Mouse (Mus musculus) kidney, embryonic 15.5 days (tissue): ENCODE measurements around the gene Cst6. TPM values are rescaled to one million over a fixed set of nuclear protein-coding genes. Genes with fewer than 3 reads are reported as not detected.

Experiments used
- ATAC-seq: fragments of 200-750 bp; cut with Nextera tagmentation; replicated peaks from 2 replicates; pipeline ENCODE4 v1.8.0; 2017; ENCODE audit warnings: moderate TSS enrichment; ENCODE audit not compliant: low FRiP score
- H3K27ac ChIP-seq: fragments of 300-500 bp; sonication (generic); 2 replicates; pipeline ENCODE4 v1.5.1; 2015; ENCODE audit warnings: mild to moderate bottlenecking, inconsistent platforms
- H3K27me3 ChIP-seq: fragments of 300-500 bp; sonication (generic); 2 replicates; pipeline ENCODE4 v1.6.1; 2015; ENCODE audit warnings: inconsistent platforms
- H3K36me3 ChIP-seq: fragments of 300-500 bp; sonication (generic); 2 replicates; pipeline ENCODE4 v1.6.1; 2015; ENCODE audit warnings: inconsistent platforms
- H3K4me1 ChIP-seq: fragments of 300-500 bp; sonication (generic); 2 replicates; pipeline ENCODE4 v1.6.1; 2015; ENCODE audit warnings: inconsistent platforms
- H3K4me2 ChIP-seq: fragments of 300-500 bp; sonication (generic); 2 replicates; pipeline ENCODE4 v1.6.1; 2015; ENCODE audit warnings: moderate library complexity, mild to moderate bottlenecking, inconsistent platforms
- H3K4me3 ChIP-seq: fragments of 300-500 bp; sonication (generic); replicated peaks from 2 replicates; pipeline ENCODE4 v1.5.1; 2015; ENCODE audit warnings: mild to moderate bottlenecking, inconsistent platforms
- H3K9ac ChIP-seq: fragments of 300-500 bp; sonication (generic); 2 replicates; pipeline ENCODE4 v1.6.1; 2015; ENCODE audit warnings: mild to moderate bottlenecking, inconsistent platforms
- H3K9me3 ChIP-seq: fragments of 300-500 bp; sonication (generic); replicated peaks from 2 replicates; pipeline ENCODE4 v1.6.1; 2016; ENCODE audit warnings: inconsistent platforms
- WGBS: fragments of 180-500 bp; shearing (Covaris S2); methylation state at CpG from one replicate; pipeline ENCODE4 v1.1.7; 2015; ENCODE audit warnings: mixed read lengths; 5-methylcytosine and 5-hydroxymethylcytosine counted together
- polyA plus RNA-seq: library from polyadenylated mRNA; unstranded; fragments of >200 nt; fragmentation: Nextera tagmentation; extraction: Ambion mirVana; gene quantifications from 2 replicates; pipeline ENCODE4 v1.2.1, GENCODE M21; 2015

Gene Cst6
- polyA plus RNA-seq, 1 experiment from 2014 or later: 0.45 TPM

- H3K27ac ChIP-seq: no peak overlapping the region
- H3K9ac ChIP-seq: no peak overlapping the region
- H3K36me3 ChIP-seq: peaks cover 78% of the 10 kb centered on the region
- no peak overlapping the region for H3K4me3 ChIP-seq
- ATAC-seq: no peak
- peaks cover 8% of the 10 kb centered on the region for H3K4me1 ChIP-seq
- H3K4me2 ChIP-seq: no peak overlapping the region
- H3K9me3 ChIP-seq: no peaks in the 10 kb centered on the region
- WGBS: 90% methylated on average over 7 of the region's 7 CpGs
- H3K27me3 ChIP-seq: no peaks in the 10 kb centered on the region
Measured at GRCm38 (mm10) chr19:5372724-5373123, 23.4 kb upstream of the Cst6 start.

- peaks cover 63% of the 10 kb centered on the region for H3K36me3 ChIP-seq
- WGBS: 84% methylated on average over 3 of the region's 3 CpGs
Measured at GRCm38 (mm10) chr19:5370932-5371331, 21.6 kb upstream of the Cst6 start.

GRCm38 (mm10) chr19:5367455-5367854 is 18.1 kb upstream of the Cst6 start:
- ATAC-seq: no peak
- WGBS: 8% methylated on average over 11 of the region's 11 CpGs
- peaks cover 25% of the 10 kb centered on the region for H3K4me1 ChIP-seq
- no peaks in the 10 kb centered on the region for H3K27me3 ChIP-seq
- H3K4me3 ChIP-seq: peak overlapping the region; percentile 99
- peak overlapping the region; percentile 98 for H3K27ac ChIP-seq
- H3K9ac ChIP-seq: peak overlapping the region; percentile 87
- H3K9me3 ChIP-seq: no peaks in the 10 kb centered on the region
- H3K4me2 ChIP-seq: peak overlapping the region; percentile 77
- peaks cover 68% of the 10 kb centered on the region for H3K36me3 ChIP-seq

More at GRCm38 (mm10) chr19:5370932-5371331, 21.6 kb upstream of the Cst6 start:
- Histone ChIP-seq H3K4me2 (no peak overlapping the region), H3K4me3 (no peak overlapping the region), H3K27me3 (no peaks in the 10 kb centered on the region), H3K4me1 (peaks cover 12% of the 10 kb centered on the region), H3K9ac (no peak overlapping the region), H3K27ac (no peak overlapping the region), H3K9me3 (no peaks in the 10 kb centered on the region)
- no peak for ATAC-seq

GRCm38 (mm10) chr19:5367053-5367359 is 17.6 kb upstream of the Cst6 start, which contains the start of gene Banf1:
Banf1 (minus strand) TSS chr19:5367168.
- Histone ChIP-seq H3K9me3 (no peaks in the 10 kb centered on the region), H3K27ac (peak within 1 kb of the TSS; percentile 98), H3K4me2 (peak within 1 kb of the TSS; percentile 77), H3K4me3 (peak within 1 kb of the TSS; percentile 99), H3K4me1 (peaks cover 25% of the 10 kb centered on the region), H3K36me3 (peaks cover 63% of the 10 kb centered on the region), H3K9ac (peak within 1 kb of the TSS; percentile 87), H3K27me3 (no peaks in the 10 kb centered on the region)
- WGBS: under 1% methylated on average over 33 of the region's 33 CpGs
- ATAC-seq: no peak; the same call in 1 of the 2 replicates

GRCm38 (mm10) chr19:5366175-5367052 is 17.0 kb upstream of the Cst6 start, which contains the start of gene Eif1ad:
Eif1ad (plus strand) TSS chr19:5366741.
- Histone ChIP-seq H3K27me3 (no peaks in the 10 kb centered on the region), H3K4me1 (peaks cover 25% of the 10 kb centered on the region), H3K27ac (peak within 1 kb of the TSS; percentile 98), H3K9me3 (no peaks in the 10 kb centered on the region), H3K36me3 (peaks cover 57% of the 10 kb centered on the region), H3K9ac (peak within 1 kb of the TSS; percentile 87), H3K4me2 (peak within 1 kb of the TSS; percentile 77), H3K4me3 (peak within 1 kb of the TSS; percentile 99)
- peak; percentile 97 for ATAC-seq
- WGBS: under 1% methylated on average over 88 of the region's 92 CpGs

- WGBS: 21% methylated on average over 11 of the region's 11 CpGs
- peaks cover 53% of the 10 kb centered on the region for H3K36me3 ChIP-seq
- H3K9me3 ChIP-seq: no peaks in the 10 kb centered on the region
- peak overlapping the region; percentile 87 for H3K9ac ChIP-seq
- ATAC-seq: no peak
- H3K27me3 ChIP-seq: no peaks in the 10 kb centered on the region
- H3K27ac ChIP-seq: peak overlapping the region; percentile 98
- peak overlapping the region; percentile 99 for H3K4me3 ChIP-seq
- H3K4me1 ChIP-seq: peaks cover 25% of the 10 kb centered on the region
- H3K4me2 ChIP-seq: peak overlapping the region; percentile 77
Measured at GRCm38 (mm10) chr19:5365751-5366150, 16.4 kb upstream of the Cst6 start.

GRCm38 (mm10) chr19:5364124-5364523 is 14.8 kb upstream of the Cst6 start:
- no peak overlapping the region for H3K4me2 ChIP-seq
- H3K4me1 ChIP-seq: peaks cover 25% of the 10 kb centered on the region
- no peak overlapping the region for H3K9ac ChIP-seq
- no peak for ATAC-seq
- no peaks in the 10 kb centered on the region for H3K9me3 ChIP-seq
- no peaks in the 10 kb centered on the region for H3K27me3 ChIP-seq
- no peak overlapping the region for H3K4me3 ChIP-seq
- 81% methylated on average over 2 of the region's 2 CpGs for WGBS
- no peak overlapping the region for H3K27ac ChIP-seq
- H3K36me3 ChIP-seq: peaks cover 36% of the 10 kb centered on the region

GRCm38 (mm10) chr19:5362186-5362585 is 12.8 kb upstream of the Cst6 start:
- Histone ChIP-seq H3K4me3 (no peak overlapping the region), H3K4me2 (no peak overlapping the region), H3K4me1 (peaks cover 13% of the 10 kb centered on the region), H3K27ac (no peak overlapping the region), H3K9ac (no peak overlapping the region), H3K27me3 (no peaks in the 10 kb centered on the region), H3K9me3 (no peaks in the 10 kb centered on the region), H3K36me3 (peaks cover 25% of the 10 kb centered on the region)
- no peak for ATAC-seq
- 86% methylated on average over 2 of the region's 2 CpGs for WGBS

GRCm38 (mm10) chr19:5356080-5356479 is 6.7 kb upstream of the Cst6 start:
- Histone ChIP-seq H3K9me3 (no peaks in the 10 kb centered on the region), H3K4me2 (no peak overlapping the region), H3K9ac (no peak overlapping the region), H3K4me1 (no peaks in the 10 kb centered on the region), H3K27ac (0 out of 2 replicates have a peak overlapping the region, but pooled peaks have one; percentile 13), H3K27me3 (no peaks in the 10 kb centered on the region), H3K4me3 (no peak overlapping the region), H3K36me3 (no peaks in the 10 kb centered on the region)
- no CpG with 5 or more reads among the region's 1 CpGs for WGBS
- no peak for ATAC-seq

- ATAC-seq: no peak
- no peak overlapping the region for H3K4me3 ChIP-seq
- no peak overlapping the region for H3K4me2 ChIP-seq
- peaks cover 6% of the 10 kb centered on the region for H3K4me1 ChIP-seq
- 67% methylated on average over 2 of the region's 2 CpGs for WGBS
- no peaks in the 10 kb centered on the region for H3K36me3 ChIP-seq
- H3K9me3 ChIP-seq: no peaks in the 10 kb centered on the region
- H3K9ac ChIP-seq: no peak overlapping the region
- no peak overlapping the region for H3K27ac ChIP-seq
- H3K27me3 ChIP-seq: peaks cover 2% of the 10 kb centered on the region; the same call in 1 of the 2 replicates
Measured at GRCm38 (mm10) chr19:5353609-5354008, 4.2 kb upstream of the Cst6 start.

GRCm38 (mm10) chr19:5348526-5349501 is 560 bp downstream of the Cst6 start:
- Histone ChIP-seq H3K4me2 (peak overlapping the region; percentile 79), H3K36me3 (no peaks in the 10 kb centered on the region), H3K9ac (peak overlapping the region; percentile 53), H3K27ac (no peak overlapping the region), H3K9me3 (no peaks in the 10 kb centered on the region), H3K4me1 (peaks cover 11% of the 10 kb centered on the region), H3K27me3 (peaks cover 2% of the 10 kb centered on the region; the same call in 1 of the 2 replicates), H3K4me3 (peak overlapping the region; percentile 45)
- ATAC-seq: no peak
- WGBS: 4% methylated on average over 34 of the region's 34 CpGs
